Mouse (Mus musculus) effector memory CD4-positive, alpha-beta T cell, adult 5 months (primary cell): Measurements from ENCODE around the gene Vmn2r7. TPM values are rescaled to one million over a fixed set of nuclear protein-coding genes. Genes with fewer than 3 reads are reported as not detected.

Experiments used
- polyA plus RNA-seq: library from polyadenylated mRNA; unstranded; fragments of 100-300 nt; shearing (Covaris generic); gene quantifications from one replicate; pipeline ENCODE4 v1.2.1, GENCODE M21; 2017

Vmn2r7 gene
- polyA plus RNA-seq = not detected

GRCm38 (mm10) chr3:64844665-64845064, at the start of gene Vmn2r7:
Gene Vmn2r7, minus strand, starts transcription at chr3:64844765.

